Mouse (Mus musculus): ENCODE data around the gene Gpha2. TPM values are rescaled to one million over a fixed set of nuclear protein-coding genes. Genes with fewer than 3 reads are reported as not detected.

Gene Gpha2
- polyA plus RNA-seq, 1 experiment from 2014 or later = not detected

GRCm38 (mm10) chr19:6226763-6227162 lies 583 bp downstream of the Gpha2 start:
- no peak for DNase-seq
- H3K4me3 ChIP-seq (replicated peaks; ENCODE audit: low read depth, low read length) = no peak overlapping the region
- H3K36me3 ChIP-seq (ENCODE audit: control insufficient read depth, insufficient read depth, low read length) = peaks cover 56% of the 10 kb centered on the region
- no peaks in the 10 kb centered on the region for H3K27me3 ChIP-seq (ENCODE audit: control insufficient read depth, insufficient read depth, low read length)
- H3K4me1 ChIP-seq (ENCODE audit: control insufficient read depth, insufficient read depth, low read length) = no peaks in the 10 kb centered on the region
- no peaks in the 10 kb centered on the region for H3K9me3 ChIP-seq (ENCODE audit: control insufficient read depth, low read length)
- 87% methylated on average over 14 of the region's 14 CpGs for WGBS
- no peak overlapping the region for H3K9ac ChIP-seq (replicated peaks; ENCODE audit: low read length)
- no peak overlapping the region for H3K27ac ChIP-seq (replicated peaks; ENCODE audit: low read depth, low read length)
- ATAC-seq (ENCODE audit: low FRiP score, low TSS enrichment) = no peak
- H3K4me2 ChIP-seq (ENCODE audit: low read length) = no peak overlapping the region

- Histone ChIP-seq H3K4me2 (ENCODE audit: low read length) (no peak overlapping the region), H3K27me3 (ENCODE audit: control insufficient read depth, insufficient read depth, low read length) (no peaks in the 10 kb centered on the region), H3K4me1 (ENCODE audit: control insufficient read depth, insufficient read depth, low read length) (no peaks in the 10 kb centered on the region), H3K4me3 (replicated peaks; ENCODE audit: low read depth, low read length) (no peak overlapping the region), H3K9ac (replicated peaks; ENCODE audit: low read length) (no peak overlapping the region), H3K36me3 (ENCODE audit: control insufficient read depth, insufficient read depth, low read length) (peaks cover 67% of the 10 kb centered on the region), H3K27ac (replicated peaks; ENCODE audit: low read depth, low read length) (no peak overlapping the region), H3K9me3 (ENCODE audit: control insufficient read depth, low read length) (no peaks in the 10 kb centered on the region)
- no peak for DNase-seq
- 79% methylated on average over 4 of the region's 4 CpGs for WGBS
- no peak for ATAC-seq (ENCODE audit: low FRiP score, low TSS enrichment)
Observed at GRCm38 (mm10) chr19:6227864-6228263, 1.7 kb downstream of the Gpha2 start.

- Histone ChIP-seq H3K4me1 (ENCODE audit: control insufficient read depth, insufficient read depth, low read length) (peaks cover 11% of the 10 kb centered on the region), H3K27ac (replicated peaks; ENCODE audit: low read depth, low read length) (no peak overlapping the region), H3K9me3 (ENCODE audit: control insufficient read depth, low read length) (no peaks in the 10 kb centered on the region), H3K4me3 (replicated peaks; ENCODE audit: low read depth, low read length) (no peak overlapping the region), H3K4me2 (ENCODE audit: low read length) (no peak overlapping the region), H3K27me3 (ENCODE audit: control insufficient read depth, insufficient read depth, low read length) (no peaks in the 10 kb centered on the region), H3K36me3 (ENCODE audit: control insufficient read depth, insufficient read depth, low read length) (peaks cover 79% of the 10 kb centered on the region), H3K9ac (replicated peaks; ENCODE audit: low read length) (no peak overlapping the region)
- WGBS = 90% methylated on average over 4 of the region's 4 CpGs
- no peak for ATAC-seq (ENCODE audit: low FRiP score, low TSS enrichment)
- no peak for DNase-seq
Observed at GRCm38 (mm10) chr19:6230411-6230810, 4.2 kb downstream of the Gpha2 start.

- no peak for DNase-seq
- H3K4me2 ChIP-seq (ENCODE audit: low read length) = no peak overlapping the region
- no peak overlapping the region for H3K4me3 ChIP-seq (replicated peaks; ENCODE audit: low read depth, low read length)
- peaks cover 79% of the 10 kb centered on the region for H3K36me3 ChIP-seq (ENCODE audit: control insufficient read depth, insufficient read depth, low read length)
- peaks cover 11% of the 10 kb centered on the region for H3K4me1 ChIP-seq (ENCODE audit: control insufficient read depth, insufficient read depth, low read length)
- WGBS = 85% methylated on average over 2 of the region's 2 CpGs
- no peak for ATAC-seq (ENCODE audit: low FRiP score, low TSS enrichment)
- no peak overlapping the region for H3K9ac ChIP-seq (replicated peaks; ENCODE audit: low read length)
- no peak overlapping the region for H3K27ac ChIP-seq (replicated peaks; ENCODE audit: low read depth, low read length)
- no peaks in the 10 kb centered on the region for H3K27me3 ChIP-seq (ENCODE audit: control insufficient read depth, insufficient read depth, low read length)
- no peaks in the 10 kb centered on the region for H3K9me3 ChIP-seq (ENCODE audit: control insufficient read depth, low read length)
Observed at GRCm38 (mm10) chr19:6231036-6231435, 4.9 kb downstream of the Gpha2 start.

GRCm38 (mm10) chr19:6233647-6234046 lies 7.5 kb downstream of the Gpha2 start:
- no peak for DNase-seq
- peaks cover 54% of the 10 kb centered on the region for H3K36me3 ChIP-seq (ENCODE audit: control insufficient read depth, insufficient read depth, low read length)
- ATAC-seq (ENCODE audit: low FRiP score, low TSS enrichment) = no peak
- H3K27ac ChIP-seq (replicated peaks; ENCODE audit: low read depth, low read length) = no peak overlapping the region
- WGBS = 86% methylated on average over 16 of the region's 16 CpGs
- no peak overlapping the region for H3K4me3 ChIP-seq (replicated peaks; ENCODE audit: low read depth, low read length)
- H3K9me3 ChIP-seq (ENCODE audit: control insufficient read depth, low read length) = no peaks in the 10 kb centered on the region
- no peaks in the 10 kb centered on the region for H3K27me3 ChIP-seq (ENCODE audit: control insufficient read depth, insufficient read depth, low read length)
- H3K9ac ChIP-seq (replicated peaks; ENCODE audit: low read length) = no peak overlapping the region
- H3K4me2 ChIP-seq (ENCODE audit: low read length) = no peak overlapping the region
- peaks cover 16% of the 10 kb centered on the region for H3K4me1 ChIP-seq (ENCODE audit: control insufficient read depth, insufficient read depth, low read length)

GRCm38 (mm10) chr19:6234337-6235083 lies 8.3 kb downstream of the Gpha2 start:
- no peaks in the 10 kb centered on the region for H3K9me3 ChIP-seq (ENCODE audit: control insufficient read depth, low read length)
- no peak overlapping the region for H3K27ac ChIP-seq (replicated peaks; ENCODE audit: low read depth, low read length)
- peak overlapping the region; percentile 91 for H3K4me3 ChIP-seq (replicated peaks; ENCODE audit: low read depth, low read length)
- ATAC-seq (ENCODE audit: low FRiP score, low TSS enrichment) (no peak), DNase-seq (no peak)
- H3K4me2 ChIP-seq (ENCODE audit: low read length) = peak overlapping the region; percentile 97
- H3K36me3 ChIP-seq (ENCODE audit: control insufficient read depth, insufficient read depth, low read length) = peaks cover 46% of the 10 kb centered on the region
- H3K4me1 ChIP-seq (ENCODE audit: control insufficient read depth, insufficient read depth, low read length) = peaks cover 16% of the 10 kb centered on the region
- WGBS = 66% methylated on average over 11 of the region's 11 CpGs
- H3K9ac ChIP-seq (replicated peaks; ENCODE audit: low read length) = peak overlapping the region; percentile 88
- no peaks in the 10 kb centered on the region for H3K27me3 ChIP-seq (ENCODE audit: control insufficient read depth, insufficient read depth, low read length)

- H3K36me3 ChIP-seq (ENCODE audit: control insufficient read depth, insufficient read depth, low read length) = peaks cover 37% of the 10 kb centered on the region
- peaks cover 16% of the 10 kb centered on the region for H3K4me1 ChIP-seq (ENCODE audit: control insufficient read depth, insufficient read depth, low read length)
- H3K9me3 ChIP-seq (ENCODE audit: control insufficient read depth, low read length) = no peaks in the 10 kb centered on the region
- no peaks in the 10 kb centered on the region for H3K27me3 ChIP-seq (ENCODE audit: control insufficient read depth, insufficient read depth, low read length)
- ATAC-seq (ENCODE audit: low FRiP score, low TSS enrichment) = peak; percentile 90
- DNase-seq = peak; percentile 97
- peak within 1 kb of the TSS; percentile 88 for H3K9ac ChIP-seq (replicated peaks; ENCODE audit: low read length)
- WGBS = 2% methylated on average over 48 of the region's 48 CpGs
- peak within 1 kb of the TSS; percentile 91 for H3K27ac ChIP-seq (replicated peaks; ENCODE audit: low read depth, low read length)
- H3K4me2 ChIP-seq (ENCODE audit: low read length) = peak within 1 kb of the TSS; percentile 97
- H3K4me3 ChIP-seq (replicated peaks; ENCODE audit: low read depth, low read length) = peak within 1 kb of the TSS; percentile 91
Observed at GRCm38 (mm10) chr19:6235084-6236052, 9.2 kb downstream of the Gpha2 start, which contains the start of gene Ppp2r5b. Ppp2r5b (minus strand) TSS chr19:6235872.

GRCm38 (mm10) chr19:6236053-6236441 lies 9.9 kb downstream of the Gpha2 start:
- 0% methylated on average over 9 of the region's 9 CpGs for WGBS
- Histone ChIP-seq H3K36me3 (ENCODE audit: control insufficient read depth, insufficient read depth, low read length) (peaks cover 30% of the 10 kb centered on the region), H3K27me3 (ENCODE audit: control insufficient read depth, insufficient read depth, low read length) (no peaks in the 10 kb centered on the region), H3K27ac (replicated peaks; ENCODE audit: low read depth, low read length) (peak overlapping the region; percentile 91), H3K9ac (replicated peaks; ENCODE audit: low read length) (peak overlapping the region; percentile 88; the same call in 1 of the 2 replicates), H3K4me3 (replicated peaks; ENCODE audit: low read depth, low read length) (peak overlapping the region; percentile 91), H3K4me2 (ENCODE audit: low read length) (peak overlapping the region; percentile 97), H3K4me1 (ENCODE audit: control insufficient read depth, insufficient read depth, low read length) (peaks cover 16% of the 10 kb centered on the region), H3K9me3 (ENCODE audit: control insufficient read depth, low read length) (no peaks in the 10 kb centered on the region)
- ATAC-seq (ENCODE audit: low FRiP score, low TSS enrichment) = peak; percentile 89
- DNase-seq = peak; percentile 96

Measured in midbrain, embryonic 14.5 days (tissue).